In genomic region chr6:51178061-51178791, GRCm38 (mm10) we compare ENCODE assay signal across 8 mouse cellular contexts.
DNase-seq lines count a peak whose midpoint lies in the region; ATAC-seq and TF ChIP-seq lines count a peak whose summit lies in the region.

No protein-coding gene starts in this region.

- H3K27ac ChIP-seq in MEL (ENCODE audit: control insufficient read depth, low read depth, low read length) = peak overlapping the region; percentile 28
- no peak overlapping the region for H3K27ac ChIP-seq in forebrain, embryonic 16.5 days (ENCODE audit: low read length)
- H3K27ac ChIP-seq in hindbrain, embryonic 10.5 days = no peak overlapping the region
- H3K27ac ChIP-seq in limb, embryonic 13.5 days = no peak overlapping the region
- no peak overlapping the region for H3K27ac ChIP-seq in midbrain, embryonic 14.5 days (replicated peaks; ENCODE audit: low read depth, low read length)

- H3K4me3 ChIP-seq in MEL (ENCODE audit: control insufficient read depth in 1 of 2, insufficient read depth in 1 of 2, low read depth in 2 of 2, low read length in 2 of 2) = peak overlapping the region; percentile 83 to 87
- peak overlapping the region; percentile 18; the same call in 1 of the 2 replicates for H3K4me3 ChIP-seq in forebrain, embryonic 16.5 days (replicated peaks; ENCODE audit: low read length)
- H3K4me3 ChIP-seq in hindbrain, embryonic 10.5 days = peak overlapping the region; percentile 35
- H3K4me3 ChIP-seq in limb, embryonic 13.5 days = peak overlapping the region; percentile 47
- H3K4me3 ChIP-seq in midbrain, embryonic 14.5 days (replicated peaks; ENCODE audit: low read depth, low read length) = no peak overlapping the region

- TF ChIP-seq EP300 in MEL (IDR thresholded peaks at IDR 0.05; ENCODE audit: low read depth in 1 of 2, low read length in 2 of 2) = no peak

- ATAC-seq in forebrain, embryonic 16.5 days = peak; percentile 98
- ATAC-seq in limb, embryonic 13.5 days (ENCODE audit: low FRiP score, low read depth) = peak; percentile 97
- peak; percentile 98 for ATAC-seq in midbrain, embryonic 14.5 days (ENCODE audit: low FRiP score, low TSS enrichment)

- peak overlapping the region; percentile 60 for H3K9ac ChIP-seq in MEL (ENCODE audit: control insufficient read depth, low read depth, low read length, poor library complexity, severe bottlenecking)
- no peak overlapping the region for H3K9ac ChIP-seq in forebrain, embryonic 16.5 days (replicated peaks; ENCODE audit: low read depth, low read length)
- H3K9ac ChIP-seq in limb, embryonic 13.5 days = no peak overlapping the region
- H3K9ac ChIP-seq in midbrain, embryonic 14.5 days (replicated peaks; ENCODE audit: low read length) = no peak overlapping the region

- H3K36me3 ChIP-seq in MEL (ENCODE audit: control insufficient read depth in 1 of 2, insufficient read depth in 2 of 2, low read length in 2 of 2) = peaks cover 0 to 5% of the 10 kb centered on the region in 2 experiments; a peak in 2 of 4 replicates
- no peaks in the 10 kb centered on the region for H3K36me3 ChIP-seq in forebrain, embryonic 16.5 days (ENCODE audit: control insufficient read depth, insufficient read depth)
- no peaks in the 10 kb centered on the region for H3K36me3 ChIP-seq in hindbrain, embryonic 10.5 days
- H3K36me3 ChIP-seq in limb, embryonic 13.5 days = no peaks in the 10 kb centered on the region
- no peaks in the 10 kb centered on the region for H3K36me3 ChIP-seq in midbrain, embryonic 14.5 days (ENCODE audit: control insufficient read depth, insufficient read depth, low read length)

- H3K4me2 ChIP-seq in forebrain, embryonic 16.5 days (ENCODE audit: low read length) = peak overlapping the region; percentile 26
- H3K4me2 ChIP-seq in limb, embryonic 13.5 days (replicated peaks) = peak overlapping the region; percentile 68
- H3K4me2 ChIP-seq in midbrain, embryonic 14.5 days (ENCODE audit: low read length) = peak overlapping the region; percentile 16

- H3K27me3 ChIP-seq in MEL (ENCODE audit: control insufficient read depth in 1 of 2, insufficient read depth in 2 of 2, low read length in 2 of 2) = peaks cover 0 to 13% of the 10 kb centered on the region in 2 experiments; a peak in 2 of 4 replicates
- H3K27me3 ChIP-seq in forebrain, embryonic 16.5 days (replicated peaks; ENCODE audit: control insufficient read depth, insufficient read depth, low read length) = peaks cover 71% of the 10 kb centered on the region
- peaks cover 82% of the 10 kb centered on the region for H3K27me3 ChIP-seq in hindbrain, embryonic 10.5 days (ENCODE audit: insufficient read depth, poor library complexity, severe bottlenecking)
- H3K27me3 ChIP-seq in limb, embryonic 13.5 days = peaks cover 6% of the 10 kb centered on the region; the same call in 1 of the 2 replicates
- H3K27me3 ChIP-seq in midbrain, embryonic 14.5 days (ENCODE audit: control insufficient read depth, insufficient read depth, low read length) = peaks cover 77% of the 10 kb centered on the region

- TF ChIP-seq RAD21 in MEL (IDR thresholded peaks at IDR 0.05; ENCODE audit: low read depth, low read length) = no peak

- peak; percentile 99 for DNase-seq in MEL (ENCODE audit: low read depth, low spot score)
- peak; percentile 76 to 81 for DNase-seq in adrenal gland, postnatal 36 days
- peak; percentile 98 for DNase-seq in hindbrain, embryonic 10.5 days (ENCODE audit: low spot score)
- peak; percentile 93 for DNase-seq in midbrain, embryonic 14.5 days
- peak; percentile 96 for DNase-seq in testis, postnatal 14 days (ENCODE audit: low spot score)
- no peak for DNase-seq in layer of hippocampus, adult 18-20 months (ENCODE audit: low spot score in 2 of 2)

- H3K9me3 ChIP-seq in MEL (replicated peaks; ENCODE audit: insufficient read depth, low read length) = no peaks in the 10 kb centered on the region
- no peaks in the 10 kb centered on the region for H3K9me3 ChIP-seq in forebrain, embryonic 16.5 days (ENCODE audit: control insufficient read depth, low read length)
- H3K9me3 ChIP-seq in hindbrain, embryonic 10.5 days = no peaks in the 10 kb centered on the region
- no peaks in the 10 kb centered on the region for H3K9me3 ChIP-seq in limb, embryonic 13.5 days
- H3K9me3 ChIP-seq in midbrain, embryonic 14.5 days (ENCODE audit: control insufficient read depth, low read length) = no peaks in the 10 kb centered on the region

- under 1% methylated on average over 30 of the region's 34 CpGs for WGBS in forebrain, embryonic 16.5 days
- under 1% methylated on average over 31 of the region's 34 CpGs for WGBS in hindbrain, embryonic 10.5 days
- WGBS in limb, embryonic 13.5 days = under 1% methylated on average over 30 of the region's 34 CpGs
- WGBS in midbrain, embryonic 14.5 days = under 1% methylated on average over 31 of the region's 34 CpGs

- no peaks in the 10 kb centered on the region; a peak in 1 of 4 replicates for H3K4me1 ChIP-seq in MEL (ENCODE audit: control insufficient read depth in 1 of 2, insufficient read depth in 2 of 2, low read length in 2 of 2)
- peaks cover under 1% of the 10 kb centered on the region; the same call in 1 of the 2 replicates for H3K4me1 ChIP-seq in forebrain, embryonic 16.5 days (replicated peaks; ENCODE audit: control insufficient read depth, insufficient read depth, low read length)
- H3K4me1 ChIP-seq in hindbrain, embryonic 10.5 days (replicated peaks) = peaks cover 17% of the 10 kb centered on the region
- peaks cover 26% of the 10 kb centered on the region for H3K4me1 ChIP-seq in limb, embryonic 13.5 days
- no peaks in the 10 kb centered on the region for H3K4me1 ChIP-seq in midbrain, embryonic 14.5 days (ENCODE audit: control insufficient read depth, insufficient read depth, low read length)

- no peaks in the 10 kb centered on the region for H3K79me2 ChIP-seq in MEL (ENCODE audit: control insufficient read depth, insufficient read depth, low read length, poor library complexity)

- TF ChIP-seq CTCF in MEL (IDR thresholded peaks at IDR 0.05 in 2 of 3, conservative IDR thresholded peaks at IDR 0.05 in 1 of 3; ENCODE audit: control insufficient read depth in 1 of 3, insufficient read depth in 1 of 3, low read depth in 2 of 3, low read length in 3 of 3, poor library complexity in 1 of 3, severe bottlenecking in 1 of 3) = no peak

- TF ChIP-seq POLR2A in MEL (IDR thresholded peaks at IDR 0.05; ENCODE audit: control insufficient read depth in 1 of 2, insufficient read depth in 1 of 2, low read depth in 1 of 2, low read length in 2 of 2, poor library complexity in 1 of 2) = no peak

TF ChIP-seq in MEL, 35 proteins besides CTCF, POLR2A, EP300 and RAD21:
- TF ChIP-seq USF1 (IDR thresholded peaks at IDR 0.05; ENCODE audit: low read depth, low read length) = 0 out of 2 replicates have a peak, but pooled peaks have one; percentile 17
- TF ChIP-seq RCOR1 (IDR thresholded peaks at IDR 0.05; ENCODE audit: low read depth, low read length) = no peak
- no peak for TF ChIP-seq GABPA (IDR thresholded peaks at IDR 0.05; ENCODE audit: low read depth, low read length)
- TF ChIP-seq UBTF (IDR thresholded peaks at IDR 0.05; ENCODE audit: borderline replicate concordance, insufficient read depth, low read depth, low read length) = no peak
- peak; percentile 57 for TF ChIP-seq SIN3A (IDR thresholded peaks at IDR 0.05; ENCODE audit: low read length)
- TF ChIP-seq CHD1 (IDR thresholded peaks at IDR 0.05; ENCODE audit: low read depth, low read length) = no peak
- TF ChIP-seq BHLHE40 (IDR thresholded peaks at IDR 0.05; ENCODE audit: borderline replicate concordance, low read depth, low read length) = no peak
- TF ChIP-seq ETS1 (IDR thresholded peaks at IDR 0.05; ENCODE audit: low read depth, low read length) = no peak
- TF ChIP-seq SMC3 (IDR thresholded peaks at IDR 0.05; ENCODE audit: low read depth, low read length) = no peak
- peak; percentile 62; the same call in 1 of the 2 replicates for TF ChIP-seq E2F4 (IDR thresholded peaks at IDR 0.05; ENCODE audit: borderline replicate concordance, low read depth, low read length)
- no peak for TF ChIP-seq USF2 (IDR thresholded peaks at IDR 0.05; ENCODE audit: borderline replicate concordance in 1 of 2, insufficient read depth in 1 of 2, low read depth in 1 of 2, low read length in 2 of 2)
- no peak for TF ChIP-seq CHD2 (IDR thresholded peaks at IDR 0.05; ENCODE audit: low read length)
- no peak for TF ChIP-seq ZKSCAN1 (IDR thresholded peaks at IDR 0.05; ENCODE audit: low read depth, low read length)
- TF ChIP-seq HCFC1 (IDR thresholded peaks at IDR 0.05; ENCODE audit: low read depth, low read length) = 0 out of 2 replicates have a peak, but pooled peaks have one; percentile 43
- TF ChIP-seq MXI1 (IDR thresholded peaks at IDR 0.05; ENCODE audit: low read depth, low read length) = peak; percentile 42; the same call in 1 of the 2 replicates
- 0 out of 2 replicates have a peak, but pooled peaks have one; percentile 7 for TF ChIP-seq ELF1 (IDR thresholded peaks at IDR 0.05; ENCODE audit: low read depth, low read length)
- 0 out of 2 replicates have a peak, but pooled peaks have one; percentile 35 for TF ChIP-seq MYC (IDR thresholded peaks at IDR 0.05; ENCODE audit: low read depth, low read length)
- TF ChIP-seq MAX (IDR thresholded peaks at IDR 0.05; ENCODE audit: low read length) = peak; percentile 54; the same call in 1 of the 2 replicates
- no peak for TF ChIP-seq TBP (IDR thresholded peaks at IDR 0.05; ENCODE audit: low read depth, low read length)
- TF ChIP-seq POLR2AphosphoS2 (IDR thresholded peaks at IDR 0.05; ENCODE audit: low read length) = no peak
- 0 out of 2 replicates have a peak, but pooled peaks have one; percentile 84 for TF ChIP-seq MAZ (IDR thresholded peaks at IDR 0.05; ENCODE audit: low read depth, low read length)
- no peak for TF ChIP-seq NELFE (IDR thresholded peaks at IDR 0.05; ENCODE audit: low read depth, low read length)
- TF ChIP-seq MEF2A (IDR thresholded peaks at IDR 0.05; ENCODE audit: extremely low read depth, insufficient replicate concordance, low read depth, low read length, poor library complexity, severe bottlenecking) = no peak
- no peak for TF ChIP-seq NRF1 (IDR thresholded peaks at IDR 0.05; ENCODE audit: insufficient read depth, low read depth, low read length, poor library complexity, severe bottlenecking)
- TF ChIP-seq TCF12 (IDR thresholded peaks at IDR 0.05; ENCODE audit: low read depth, low read length) = no peak

Comparison
In these comparisons a context has a peak if more than half of its experiments do, and no peak if none do; other contexts are left out.
1. DNase-seq: peak in MEL (single experiment), adrenal gland, postnatal 36 days (2 of 2), hindbrain, embryonic 10.5 days (single experiment), midbrain, embryonic 14.5 days (single experiment) and testis, postnatal 14 days (single experiment); none in layer of hippocampus, adult 18-20 months (0 of 2).
2. H3K4me2 ChIP-seq: peak in every context shown above with its lines; median percentile 68 in limb, embryonic 13.5 days; 26 in forebrain, embryonic 16.5 days; 16 in midbrain, embryonic 14.5 days.
3. Peak in every context shown above with its lines, with median percentiles within 50 percentile points of each other: ATAC-seq.